Mouse (Mus musculus) urinary bladder, postnatal 25 days (tissue): ENCODE measurements around the gene Psmc2.

Experiments
- DNase-seq: peaks from one replicate; pipeline ENCODE4 v3.0.0; 2022; ENCODE audit warnings: low spot score

The Psmc2 gene

GRCm38 (mm10) chr5:21785053-21785452 lies at the start of gene Psmc2, which contains the start of gene Dnajc2:
Gene Psmc2 (plus strand): TSS chr5:21785283.
Gene Dnajc2 (minus strand): TSS chr5:21785251.
- DNase-seq: peak; percentile 85

- DNase-seq: peak; percentile 65
These were observed 49.5 kb upstream of the Psmc2 start for GRCm38 (mm10) chr5:21735584-21735983.

- no peak for DNase-seq
These were observed 49.0 kb upstream of the Psmc2 start for GRCm38 (mm10) chr5:21736046-21736445.

- peak; percentile 84 for DNase-seq
These were observed 48.0 kb upstream of the Psmc2 start, which contains the start of gene Pmpcb for GRCm38 (mm10) chr5:21736956-21737585. Gene Pmpcb (plus strand): TSS chr5:21737141.

- DNase-seq: no peak
These were observed 47.5 kb upstream of the Psmc2 start for GRCm38 (mm10) chr5:21737620-21738019.

- no peak for DNase-seq
These were observed 46.0 kb upstream of the Psmc2 start for GRCm38 (mm10) chr5:21739120-21739519.

- no peak for DNase-seq
These were observed 45.2 kb upstream of the Psmc2 start for GRCm38 (mm10) chr5:21739881-21740280.

- DNase-seq: no peak
These were observed 41.5 kb upstream of the Psmc2 start for GRCm38 (mm10) chr5:21743606-21744005.

- DNase-seq: no peak
These were observed 40.4 kb upstream of the Psmc2 start for GRCm38 (mm10) chr5:21744651-21745050.

- no peak for DNase-seq
These were observed 39.1 kb upstream of the Psmc2 start for GRCm38 (mm10) chr5:21745966-21746365.

GRCm38 (mm10) chr5:21768506-21768905 lies 16.6 kb upstream of the Psmc2 start:
- no peak for DNase-seq

- DNase-seq: no peak
These were observed 15.2 kb upstream of the Psmc2 start for GRCm38 (mm10) chr5:21769841-21770240.

- DNase-seq: no peak
These were observed 8.6 kb upstream of the Psmc2 start for GRCm38 (mm10) chr5:21776491-21776890.

GRCm38 (mm10) chr5:21784161-21785052 lies 676 bp upstream of the Psmc2 start:
- peak; percentile 11 for DNase-seq

GRCm38 (mm10) chr5:21785776-21786175 lies 693 bp downstream of the Psmc2 start:
- no peak for DNase-seq

GRCm38 (mm10) chr5:21786258-21787185 lies 1.4 kb downstream of the Psmc2 start:
- DNase-seq: peak; percentile 91

GRCm38 (mm10) chr5:21787186-21788105 lies 2.4 kb downstream of the Psmc2 start:
- no peak for DNase-seq

GRCm38 (mm10) chr5:21789061-21789460 lies 4.0 kb downstream of the Psmc2 start:
- no peak for DNase-seq

GRCm38 (mm10) chr5:21792166-21792565 lies 7.1 kb downstream of the Psmc2 start:
- no peak for DNase-seq

GRCm38 (mm10) chr5:21802907-21803306 lies 17.8 kb downstream of the Psmc2 start:
- DNase-seq: no peak

GRCm38 (mm10) chr5:21803691-21804188 lies 18.7 kb downstream of the Psmc2 start:
- no peak for DNase-seq
